Mouse (Mus musculus) gastrocnemius, adult 2 months (tissue): ENCODE data around the gene Ofd1. TPM values are rescaled to one million over a fixed set of nuclear protein-coding genes. Genes with fewer than 3 reads are reported as not detected.
A peak's percentile ranks its signal among the peaks of the same experiment; 100 is the strongest.

Experiments
- DNase-seq: peaks from one replicate; pipeline ENCODE4 v3.0.0; 2022
- H3K27ac ChIP-seq: fragments of 200-600 bp; 2 replicates; pipeline ENCODE4 v1.8.1; 2022; ENCODE audit warnings: mild to moderate bottlenecking
- H3K4me3 ChIP-seq: fragments of 200-600 bp; 2 replicates; pipeline ENCODE4 v1.8.1; 2022; ENCODE audit warnings: mild to moderate bottlenecking, moderate library complexity
- CTCF ChIP-seq: fragments of 200-600 bp; IDR thresholded peaks from 2 replicates; pipeline ENCODE4 v1.8.1; 2022; ENCODE audit warnings: antibody characterized with exemption, mild to moderate bottlenecking, moderate library complexity
- intact Hi-C: fragments of 180-260 bp; cut with DNase I; formaldehyde crosslinking; loops from one replicate; pipeline ENCODE4 v1.15.1; 2025
- total RNA-seq, 2 experiments: library from RNA; stranded (reverse); gene quantifications; 2 replicates each; pipeline ENCODE4 v1.2.3; 2021

The Ofd1 gene
- total RNA-seq, 2 experiments from 2014 or later, result 4.6 to 6.2 TPM

DNA sequence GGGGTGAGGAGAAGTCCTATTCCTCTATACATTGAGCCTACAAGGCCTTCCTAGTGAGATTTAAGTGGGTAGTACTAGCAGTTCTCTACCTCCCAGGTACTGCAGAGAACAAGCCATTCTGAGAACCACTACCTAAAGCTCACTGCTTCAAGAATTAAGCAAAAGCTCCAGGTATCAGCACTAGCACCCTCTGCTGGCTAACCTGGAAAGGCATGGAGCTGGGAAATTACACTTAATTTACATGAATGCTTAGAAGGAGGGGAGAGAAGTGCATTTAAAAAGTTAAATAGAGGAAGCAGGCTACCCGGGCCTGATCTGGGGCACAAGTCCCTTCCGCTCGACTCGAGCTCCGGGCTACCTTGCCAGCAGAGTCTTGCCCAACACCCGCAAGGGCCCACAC is 24.3 kb downstream of the Ofd1 start:
- DNase-seq, result peak; percentile 17
- Histone ChIP-seq H3K27ac (no peak overlapping the region), H3K4me3 (no peak overlapping the region)
- intact Hi-C loops, result loop anchor here (5.0 to 10.0 kb wide), 2 partner anchors 236 to 251 kb away; no protein-coding TSS in a partner anchor
- TF ChIP-seq CTCF, result peak; percentile 64

DNA sequence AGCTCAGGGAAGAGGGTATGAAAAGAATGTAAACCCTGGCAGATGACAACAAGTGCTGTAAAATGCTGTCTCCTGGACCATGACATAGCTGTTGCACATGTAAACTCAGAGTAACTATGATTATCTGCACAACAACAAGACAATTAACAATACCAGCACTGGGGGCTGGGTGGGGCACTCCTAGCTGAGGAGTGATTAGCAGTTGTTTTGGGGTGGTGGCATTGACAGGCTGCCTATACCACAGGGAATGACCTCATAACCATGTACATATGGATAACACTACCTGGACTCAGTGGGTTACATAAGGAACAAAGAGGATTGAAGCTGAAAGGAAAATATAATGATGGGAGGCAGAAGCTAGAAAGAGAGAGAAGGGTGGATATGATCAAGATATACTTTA is 32.6 kb downstream of the Ofd1 start:
- TF ChIP-seq CTCF, result no peak
- no peak for DNase-seq
- intact Hi-C loops, result no loop called here
- no peak overlapping the region for H3K27ac ChIP-seq
- H3K4me3 ChIP-seq, result no peak overlapping the region

DNA sequence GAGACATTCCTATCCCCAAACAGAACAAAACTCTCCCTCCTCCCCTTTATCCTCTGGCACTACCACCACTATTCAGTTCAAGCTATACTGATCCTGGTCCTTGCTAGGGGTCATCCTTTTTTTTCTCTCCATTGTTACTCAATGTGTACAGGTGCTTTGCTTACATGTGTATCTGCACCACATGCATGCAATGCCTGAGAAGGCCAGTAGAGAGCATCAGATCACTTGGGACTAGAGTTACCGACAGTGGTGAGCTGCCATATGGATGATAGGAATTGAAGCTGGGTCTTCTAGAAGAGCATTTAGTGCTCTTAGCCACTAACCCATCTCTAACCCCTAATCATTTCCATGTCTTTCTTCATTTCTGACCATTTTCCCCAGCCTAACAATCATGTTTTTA is 46.8 kb downstream of the Ofd1 start:
- Histone ChIP-seq H3K27ac (no peak overlapping the region), H3K4me3 (no peak overlapping the region)
- peak; percentile 8; the same call in 1 of the 2 replicates for TF ChIP-seq CTCF
- intact Hi-C loops, result no loop called here
- no peak for DNase-seq

DNA sequence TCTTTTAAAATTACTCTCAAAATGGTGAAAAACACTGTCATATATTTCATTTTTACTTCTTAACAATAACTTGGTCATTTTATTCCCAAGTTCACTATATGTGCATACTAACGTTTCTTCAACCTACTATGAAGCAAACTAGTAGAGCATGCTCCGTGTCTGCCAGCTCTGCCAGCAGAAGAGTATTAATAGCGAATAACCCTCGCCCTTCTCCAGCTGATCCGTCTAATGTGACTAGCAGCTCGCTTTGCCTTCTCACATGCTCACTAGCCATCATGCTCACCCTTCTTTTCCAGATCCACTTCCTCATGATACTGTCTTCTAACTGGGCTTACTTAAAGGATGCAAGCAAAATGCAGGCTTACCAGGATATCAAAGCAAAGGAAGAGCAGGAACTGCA is 53.8 kb downstream of the Ofd1 start:
- Histone ChIP-seq H3K4me3 (no peak overlapping the region), H3K27ac (peak overlapping the region; percentile 81)
- intact Hi-C loops, result no loop called here
- DNase-seq, result peak; percentile 61
- TF ChIP-seq CTCF, result no peak

DNA sequence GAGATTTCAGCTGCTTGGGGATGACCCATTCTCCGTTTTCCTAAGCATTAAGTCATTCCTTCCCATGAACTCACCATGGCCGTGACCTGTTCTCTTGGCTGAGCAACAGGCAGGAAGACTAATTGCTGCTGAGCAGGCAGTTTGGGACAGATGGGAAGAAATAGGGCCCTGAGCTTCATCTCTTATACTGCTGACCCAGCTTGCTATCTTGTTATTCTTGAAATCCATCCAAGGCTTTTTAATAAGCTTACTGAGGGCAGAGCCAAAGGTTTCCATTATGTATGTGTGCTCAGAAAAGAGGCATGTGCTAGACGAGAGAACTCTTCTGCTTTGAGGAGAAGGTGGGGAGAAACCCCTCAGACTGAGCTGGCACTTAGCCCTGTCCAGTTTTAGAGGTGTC is 55.6 kb downstream of the Ofd1 start:
- H3K27ac ChIP-seq, result peak overlapping the region; percentile 81
- intact Hi-C loops, result no loop called here
- peak; percentile 59 for DNase-seq

DNA sequence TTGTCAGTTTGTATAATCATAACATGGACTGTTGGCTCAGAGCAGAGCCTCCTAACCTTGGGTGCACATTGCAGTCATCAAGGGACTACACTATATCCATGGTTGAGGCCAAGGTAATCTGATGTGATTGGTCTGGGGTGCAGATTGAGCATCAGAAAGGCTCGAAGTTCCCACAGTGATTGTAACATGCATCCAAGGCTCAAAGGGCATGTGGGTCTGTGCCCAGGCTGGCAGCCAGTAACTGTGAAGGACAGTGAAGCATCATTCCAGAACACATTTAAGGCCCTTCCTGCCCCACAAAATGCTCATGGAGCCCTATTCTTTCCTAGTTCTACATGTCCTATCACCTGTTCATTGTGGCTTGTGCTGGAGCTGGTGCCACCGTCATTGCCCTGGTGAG is 56.9 kb downstream of the Ofd1 start:
- Histone ChIP-seq H3K27ac (peak overlapping the region; percentile 81; the same call in 1 of the 2 replicates), H3K4me3 (no peak overlapping the region)
- TF ChIP-seq CTCF, result no peak
- intact Hi-C loops, result no loop called here
- no peak for DNase-seq

More for the DNA sequence above, 55.6 kb downstream of the Ofd1 start:
- H3K4me3 ChIP-seq, result no peak overlapping the region
- TF ChIP-seq CTCF, result no peak

DNA sequence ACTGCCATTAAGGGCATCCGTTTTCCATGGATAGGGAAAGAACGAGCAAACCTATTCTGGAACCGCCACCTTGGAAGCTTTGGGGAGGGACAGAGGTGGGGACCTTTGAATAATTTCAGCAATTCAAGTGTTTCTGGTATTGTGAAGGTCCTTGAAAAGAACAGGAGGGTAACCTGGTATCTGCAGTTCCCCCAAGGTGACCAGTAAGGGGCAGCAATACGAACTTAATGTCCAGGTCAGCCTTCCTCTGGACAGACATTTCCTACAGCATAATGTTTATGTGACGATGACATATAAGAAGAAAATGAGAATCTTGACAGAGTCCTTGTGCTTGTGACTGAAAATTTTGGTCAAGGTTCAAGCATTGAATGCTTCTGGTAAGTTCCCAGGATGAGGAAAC is 61.9 kb downstream of the Ofd1 start:
- Histone ChIP-seq H3K4me3 (no peak overlapping the region), H3K27ac (no peak overlapping the region)
- TF ChIP-seq CTCF, result peak; percentile 54
- DNase-seq, result no peak
- intact Hi-C loops, result no loop called here

DNA sequence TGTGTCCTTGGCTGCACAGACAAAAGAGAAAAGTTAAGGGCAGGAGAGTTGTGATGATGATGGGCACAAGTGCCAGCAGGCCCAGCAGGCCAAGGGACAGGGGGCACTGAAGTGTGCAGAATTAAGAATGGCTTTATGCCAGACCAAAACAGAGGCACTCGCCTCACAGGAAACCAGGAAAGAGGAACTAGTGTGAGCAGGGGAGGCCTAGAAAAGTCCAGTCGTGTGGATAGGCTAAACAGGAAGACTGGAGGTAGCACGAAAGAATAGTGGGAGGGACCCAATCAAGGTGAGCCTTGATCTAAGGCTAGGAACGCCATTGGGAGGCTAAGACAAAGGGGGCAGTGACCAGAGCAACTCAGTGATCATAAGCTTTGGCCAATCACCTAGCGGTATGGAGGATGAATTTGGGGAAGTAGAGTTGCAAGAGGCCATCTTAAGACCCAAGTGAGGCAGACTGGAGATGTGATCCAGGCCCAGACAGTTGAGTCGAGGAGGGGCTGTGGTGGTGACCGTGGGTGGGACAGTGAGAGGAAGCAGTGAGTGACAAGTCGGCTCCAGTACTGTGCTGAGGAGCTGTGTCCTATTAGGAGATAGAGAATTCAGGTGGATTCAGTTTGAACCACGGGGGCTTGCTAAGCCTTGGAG is 63.7 kb downstream of the Ofd1 start:
- DNase-seq, result no peak
- no peak for TF ChIP-seq CTCF
- H3K4me3 ChIP-seq, result no peak overlapping the region
- no peak overlapping the region for H3K27ac ChIP-seq
- intact Hi-C loops, result no loop called here

DNA sequence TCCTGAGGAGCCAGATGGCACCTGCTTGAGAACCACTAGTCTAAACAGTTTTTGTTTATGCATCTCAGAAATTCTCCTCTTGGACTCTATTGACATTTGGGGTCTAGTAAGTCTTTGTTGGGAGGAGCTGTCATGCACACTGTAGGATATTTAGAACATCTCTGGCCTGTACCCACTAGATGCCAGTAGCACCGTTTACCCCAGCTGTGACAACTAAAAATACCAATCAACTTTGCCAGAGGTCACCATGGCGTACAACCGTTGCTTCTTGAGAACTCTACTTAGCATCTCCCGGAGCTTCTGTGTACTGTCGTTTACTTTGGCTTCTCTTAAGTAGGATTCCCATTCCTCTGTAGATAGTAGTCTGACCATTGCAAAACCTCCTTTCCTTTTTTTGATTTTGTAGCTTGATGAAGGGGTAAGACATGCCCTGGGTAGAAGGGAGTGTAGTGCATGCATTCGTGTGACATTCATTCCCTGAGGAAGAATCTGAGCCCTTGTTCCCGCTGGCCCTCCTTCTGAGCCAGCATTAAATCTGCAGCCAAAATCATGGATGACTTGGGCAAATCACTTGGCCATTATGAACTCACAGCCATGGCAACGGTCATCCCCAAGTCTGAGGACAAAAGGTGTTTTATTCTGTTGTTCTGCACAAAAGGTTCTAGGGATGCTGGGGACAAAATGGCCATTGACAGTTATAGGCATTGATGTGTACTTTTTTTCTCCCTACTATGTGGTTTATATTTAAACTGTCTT is 74.9 kb downstream of the Ofd1 start:
- TF ChIP-seq CTCF, result no peak
- intact Hi-C loops, result no loop called here
- Histone ChIP-seq H3K4me3 (no peak overlapping the region), H3K27ac (no peak overlapping the region)
- DNase-seq, result no peak

DNA sequence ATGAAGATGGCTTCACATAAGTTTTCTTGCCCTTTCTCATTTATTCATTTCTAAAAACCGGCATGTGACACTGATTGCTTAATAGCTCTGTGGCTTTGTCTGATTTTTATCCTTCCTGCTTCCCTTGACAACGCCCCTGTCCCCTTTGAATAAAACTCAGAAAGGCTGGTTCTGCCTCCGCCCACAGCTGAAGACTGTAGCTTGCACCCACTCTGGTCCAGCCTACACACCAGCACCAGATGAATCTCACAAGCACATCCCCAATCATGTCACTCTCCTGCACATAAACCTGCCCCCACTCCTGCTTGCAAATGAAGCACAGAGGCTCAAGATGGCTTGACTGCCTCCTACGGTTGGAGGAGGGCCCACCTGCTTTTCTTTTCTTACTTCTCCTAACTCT is 80.0 kb downstream of the Ofd1 start:
- intact Hi-C loops, result no loop called here
- DNase-seq, result no peak
- Histone ChIP-seq H3K4me3 (no peak overlapping the region), H3K27ac (no peak overlapping the region)
- TF ChIP-seq CTCF, result no peak

DNA sequence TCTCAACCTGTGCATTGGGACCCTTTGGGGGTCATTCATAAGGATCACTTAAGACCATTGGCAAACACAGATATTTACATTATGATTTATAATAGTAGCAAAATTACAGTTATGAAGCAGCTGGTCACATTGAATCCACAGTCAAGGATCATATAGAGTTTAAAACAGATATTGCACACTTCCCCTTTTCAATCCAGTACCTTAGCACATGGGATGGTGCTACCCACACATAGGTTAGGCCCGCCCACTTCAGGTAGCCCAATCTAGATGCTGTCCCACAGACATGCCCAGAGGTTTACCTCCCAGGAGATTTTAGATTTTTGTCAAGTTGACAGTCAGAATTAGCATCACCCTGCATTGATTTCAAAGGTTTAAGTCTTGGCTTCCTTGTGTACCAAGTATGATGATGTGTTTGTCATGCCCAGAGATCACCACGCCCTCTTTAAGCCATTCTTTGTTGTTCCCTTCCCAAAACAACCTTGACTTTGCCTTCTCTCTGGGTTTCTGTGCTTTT is 80.5 kb downstream of the Ofd1 start:
- DNase-seq, result no peak
- intact Hi-C loops, result loop anchor here (10.0 kb wide), 1 partner anchor 295 kb away; no protein-coding TSS in a partner anchor
- H3K4me3 ChIP-seq, result no peak overlapping the region
- no peak for TF ChIP-seq CTCF
- no peak overlapping the region for H3K27ac ChIP-seq

DNA sequence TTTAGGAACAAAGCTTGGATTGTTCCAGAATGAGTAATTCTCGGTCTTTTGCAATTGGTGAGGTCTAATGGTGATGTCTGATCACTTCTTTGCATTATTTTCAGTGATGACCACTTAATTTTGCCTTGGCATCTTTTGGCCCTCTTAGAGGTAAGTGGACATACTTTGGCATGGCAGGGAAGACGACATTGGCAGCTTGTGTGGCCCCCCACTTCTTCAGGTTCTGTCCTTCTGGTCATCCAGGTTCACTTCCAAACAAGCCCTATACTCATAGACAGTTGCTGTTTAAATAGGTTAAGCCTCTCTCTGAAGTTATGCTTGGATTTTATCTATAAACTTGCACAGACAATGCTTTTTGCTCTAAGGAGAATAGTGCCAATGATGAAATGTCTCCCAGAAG is 81.5 kb downstream of the Ofd1 start:
- intact Hi-C loops, result loop anchor here (10.0 kb wide), 1 partner anchor 296 kb away; no protein-coding TSS in a partner anchor
- TF ChIP-seq CTCF, result no peak
- Histone ChIP-seq H3K4me3 (no peak overlapping the region), H3K27ac (no peak overlapping the region)
- DNase-seq, result no peak

DNA sequence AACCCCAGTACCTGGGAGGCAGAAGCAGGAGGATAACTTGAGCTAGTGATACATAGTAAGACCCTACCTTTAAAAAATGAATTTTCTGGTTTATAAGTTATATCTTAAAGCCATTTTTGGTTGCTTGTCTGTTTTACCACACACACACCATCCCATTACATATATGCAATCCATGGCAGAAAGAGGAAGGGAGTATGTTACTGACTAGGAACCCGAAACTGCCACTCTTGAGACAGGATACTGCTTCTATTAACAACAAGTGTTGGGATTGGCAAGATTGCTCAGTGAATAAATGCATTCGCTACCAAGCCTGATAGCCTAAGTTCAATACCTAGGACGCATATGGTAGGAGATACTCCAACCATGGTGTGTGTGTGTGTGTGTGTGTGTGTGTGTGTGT is 84.2 kb downstream of the Ofd1 start:
- no peak for DNase-seq
- TF ChIP-seq CTCF, result no peak
- Histone ChIP-seq H3K4me3 (no peak overlapping the region), H3K27ac (no peak overlapping the region)
- intact Hi-C loops, result loop anchor here (10.0 kb wide), 1 partner anchor 299 kb away; no protein-coding TSS in a partner anchor
